Mouse (Mus musculus) left cerebral cortex, adult 2 months (tissue): Measurements from ENCODE around the gene Tox2. TPM values are rescaled to one million over a fixed set of nuclear protein-coding genes. Genes with fewer than 3 reads are reported as not detected.
A peak's percentile ranks its signal among the peaks of the same experiment; 100 is the strongest.

Experiments used
- DNase-seq, 2 experiments: peaks; one replicate each; pipeline ENCODE4 v3.0.0; 2021 to 2022; ENCODE audit warnings: low spot score in 2 of 2, mixed read lengths in 1 of 2; ENCODE audit errors: extremely low spot score in 1 of 2
- H3K27ac ChIP-seq: fragments of 200-600 bp; 2 replicates; pipeline ENCODE4 v1.8.1; 2022
- H3K4me3 ChIP-seq: fragments of 200-600 bp; 2 replicates; pipeline ENCODE4 v1.8.1; 2022
- CTCF ChIP-seq: fragments of 200-600 bp; IDR thresholded peaks from 2 replicates; pipeline ENCODE4 v1.8.1; 2022; ENCODE audit warnings: antibody characterized with exemption, mild to moderate bottlenecking, moderate library complexity
- intact Hi-C: fragments of 180-260 bp; cut with DNase I; formaldehyde crosslinking; loops from one replicate; pipeline ENCODE4 v1.15.1; 2025
- total RNA-seq, 2 experiments: library from RNA; stranded (reverse); gene quantifications; 2 replicates each; pipeline ENCODE4 v1.2.3; 2021

Gene Tox2
- total RNA-seq, 2 experiments from 2014 or later, result 27.8 to 28.4 TPM

GRCm38 (mm10) chr2:163267097-163267496, 64.2 kb downstream of the Tox2 start:
- Histone ChIP-seq H3K4me3 (no peak overlapping the region), H3K27ac (no peak overlapping the region)
- DNase-seq, result no peak
- TF ChIP-seq CTCF, result no peak
- intact Hi-C loops, result no loop called here

GRCm38 (mm10) chr2:163271581-163272492, 68.9 kb downstream of the Tox2 start:
- intact Hi-C loops, result no loop called here
- TF ChIP-seq CTCF, result no peak
- no peak for DNase-seq
- H3K27ac ChIP-seq, result no peak overlapping the region
- no peak overlapping the region for H3K4me3 ChIP-seq

- no peak for DNase-seq
- Histone ChIP-seq H3K4me3 (no peak overlapping the region), H3K27ac (no peak overlapping the region)
- intact Hi-C loops, result no loop called here
- TF ChIP-seq CTCF, result peak; percentile 40
These were observed 70.9 kb downstream of the Tox2 start for GRCm38 (mm10) chr2:163273815-163274214.

GRCm38 (mm10) chr2:163275986-163276385, 73.1 kb downstream of the Tox2 start:
- intact Hi-C loops, result no loop called here
- no peak for TF ChIP-seq CTCF
- no peak overlapping the region for H3K4me3 ChIP-seq
- no peak overlapping the region for H3K27ac ChIP-seq
- DNase-seq, result no peak

GRCm38 (mm10) chr2:163277979-163278378, 75.1 kb downstream of the Tox2 start:
- intact Hi-C loops, result no loop called here
- H3K27ac ChIP-seq, result no peak overlapping the region

GRCm38 (mm10) chr2:163280636-163281322, 77.9 kb downstream of the Tox2 start:
- no peak for TF ChIP-seq CTCF
- Histone ChIP-seq H3K4me3 (no peak overlapping the region), H3K27ac (no peak overlapping the region)
- intact Hi-C loops, result no loop called here
- no peak for DNase-seq

More at GRCm38 (mm10) chr2:163277979-163278378, 75.1 kb downstream of the Tox2 start:
- no peak for TF ChIP-seq CTCF
- no peak for DNase-seq
- H3K4me3 ChIP-seq, result no peak overlapping the region

GRCm38 (mm10) chr2:163284856-163285255, 81.9 kb downstream of the Tox2 start:
- Histone ChIP-seq H3K4me3 (no peak overlapping the region), H3K27ac (peak overlapping the region; percentile 24; the same call in 1 of the 2 replicates)
- intact Hi-C loops, result no loop called here
- TF ChIP-seq CTCF, result no peak
- no peak for DNase-seq

GRCm38 (mm10) chr2:163285335-163285734, 82.4 kb downstream of the Tox2 start:
- intact Hi-C loops, result no loop called here
- no peak for TF ChIP-seq CTCF
- H3K4me3 ChIP-seq, result no peak overlapping the region
- DNase-seq, result no peak
- H3K27ac ChIP-seq, result no peak overlapping the region

GRCm38 (mm10) chr2:163285762-163286161, 82.8 kb downstream of the Tox2 start:
- intact Hi-C loops, result no loop called here
- no peak for DNase-seq
- H3K4me3 ChIP-seq, result no peak overlapping the region
- H3K27ac ChIP-seq, result no peak overlapping the region
- no peak for TF ChIP-seq CTCF

GRCm38 (mm10) chr2:163288881-163289379, 86.0 kb downstream of the Tox2 start:
- DNase-seq, result no peak
- TF ChIP-seq CTCF, result no peak
- Histone ChIP-seq H3K27ac (no peak overlapping the region), H3K4me3 (no peak overlapping the region)
- intact Hi-C loops, result no loop called here

- Histone ChIP-seq H3K4me3 (no peak overlapping the region), H3K27ac (no peak overlapping the region)
- DNase-seq, result no peak
- intact Hi-C loops, result no loop called here
- TF ChIP-seq CTCF, result no peak
These were observed 94.2 kb downstream of the Tox2 start for GRCm38 (mm10) chr2:163296999-163297630.
